Mouse (Mus musculus) kidney, postnatal 10 days (tissue): ENCODE measurements at regions not wholly inside any gene's neighbourhood (a gene's known extent, or its start where the extent isn't known, plus 50 kb on each side); places are given as distances from the start of the nearest gene placed in this dataset.
A peak's percentile ranks its signal among the peaks of the same experiment; 100 is the strongest.

Experiments used
- DNase-seq: peaks from one replicate; pipeline ENCODE4 v3.0.0; 2021; ENCODE audit warnings: mixed read lengths

GRCm38 (mm10) chr5:74943737-74944403, 100.7 kb downstream of the Chic2 start:
- peak; percentile 90 for DNase-seq

- peak; percentile 50 for DNase-seq
Measured at GRCm38 (mm10) chr5:74941426-74941825, 103.1 kb downstream of the Chic2 start.

GRCm38 (mm10) chr5:74937416-74937940, 107.1 kb downstream of the Chic2 start:
- DNase-seq, result no peak

- no peak for DNase-seq
Measured at GRCm38 (mm10) chr5:74936087-74936486, 108.5 kb downstream of the Chic2 start.

GRCm38 (mm10) chr5:74935676-74936075, 108.9 kb downstream of the Chic2 start:
- peak; percentile 55 for DNase-seq

GRCm38 (mm10) chr5:74933276-74933675, 111.3 kb downstream of the Chic2 start:
- DNase-seq, result no peak

GRCm38 (mm10) chr5:74932206-74932605, 112.4 kb downstream of the Chic2 start:
- DNase-seq, result peak; percentile 42

GRCm38 (mm10) chr5:74931765-74932164, 112.8 kb downstream of the Chic2 start:
- DNase-seq, result no peak

- DNase-seq, result no peak
Measured at GRCm38 (mm10) chr5:74927543-74927942, 117.0 kb downstream of the Chic2 start.

GRCm38 (mm10) chr5:74925769-74926168, 118.8 kb downstream of the Chic2 start:
- no peak for DNase-seq

- peak; percentile 37 for DNase-seq
Measured at GRCm38 (mm10) chr5:74924031-74924533, 120.5 kb downstream of the Chic2 start.

- DNase-seq, result no peak
Measured at GRCm38 (mm10) chr5:74923337-74923736, 121.2 kb downstream of the Chic2 start.

- no peak for DNase-seq
Measured at GRCm38 (mm10) chr5:74922881-74923280, 121.7 kb downstream of the Chic2 start.

- DNase-seq, result no peak
Measured at GRCm38 (mm10) chr5:74920939-74921338, 123.6 kb downstream of the Chic2 start.

- no peak for DNase-seq
Measured at GRCm38 (mm10) chr5:74920490-74920889, 124.1 kb downstream of the Chic2 start.

GRCm38 (mm10) chr5:74905504-74906061, 139.0 kb downstream of the Chic2 start:
- peak; percentile 67 for DNase-seq

GRCm38 (mm10) chr5:74904927-74905503, 139.6 kb downstream of the Chic2 start:
- DNase-seq, result no peak

- DNase-seq, result peak; percentile 29
Measured at GRCm38 (mm10) chr5:74904327-74904726, 140.2 kb downstream of the Chic2 start.

GRCm38 (mm10) chr5:74903711-74904110, 140.9 kb downstream of the Chic2 start:
- no peak for DNase-seq

- no peak for DNase-seq
Measured at GRCm38 (mm10) chr5:74897133-74897532, 147.4 kb downstream of the Chic2 start.

- DNase-seq, result no peak
Measured at GRCm38 (mm10) chr5:74893276-74893675, 151.3 kb downstream of the Chic2 start.

GRCm38 (mm10) chr5:74891541-74891940, 153.0 kb downstream of the Chic2 start:
- DNase-seq, result no peak

GRCm38 (mm10) chr5:74888934-74889333, 155.6 kb downstream of the Chic2 start:
- DNase-seq, result peak; percentile 28

GRCm38 (mm10) chr5:74885958-74886357, 158.6 kb downstream of the Chic2 start:
- no peak for DNase-seq
